Mouse (Mus musculus): Measurements from ENCODE around the gene Camta1. TPM values are rescaled to one million over a fixed set of nuclear protein-coding genes. Genes with fewer than 3 reads are reported as not detected.

The Camta1 gene
- 10 to 100 TPM; 30.5 to 31.8 TPM for total RNA-seq (2023)

DNA sequence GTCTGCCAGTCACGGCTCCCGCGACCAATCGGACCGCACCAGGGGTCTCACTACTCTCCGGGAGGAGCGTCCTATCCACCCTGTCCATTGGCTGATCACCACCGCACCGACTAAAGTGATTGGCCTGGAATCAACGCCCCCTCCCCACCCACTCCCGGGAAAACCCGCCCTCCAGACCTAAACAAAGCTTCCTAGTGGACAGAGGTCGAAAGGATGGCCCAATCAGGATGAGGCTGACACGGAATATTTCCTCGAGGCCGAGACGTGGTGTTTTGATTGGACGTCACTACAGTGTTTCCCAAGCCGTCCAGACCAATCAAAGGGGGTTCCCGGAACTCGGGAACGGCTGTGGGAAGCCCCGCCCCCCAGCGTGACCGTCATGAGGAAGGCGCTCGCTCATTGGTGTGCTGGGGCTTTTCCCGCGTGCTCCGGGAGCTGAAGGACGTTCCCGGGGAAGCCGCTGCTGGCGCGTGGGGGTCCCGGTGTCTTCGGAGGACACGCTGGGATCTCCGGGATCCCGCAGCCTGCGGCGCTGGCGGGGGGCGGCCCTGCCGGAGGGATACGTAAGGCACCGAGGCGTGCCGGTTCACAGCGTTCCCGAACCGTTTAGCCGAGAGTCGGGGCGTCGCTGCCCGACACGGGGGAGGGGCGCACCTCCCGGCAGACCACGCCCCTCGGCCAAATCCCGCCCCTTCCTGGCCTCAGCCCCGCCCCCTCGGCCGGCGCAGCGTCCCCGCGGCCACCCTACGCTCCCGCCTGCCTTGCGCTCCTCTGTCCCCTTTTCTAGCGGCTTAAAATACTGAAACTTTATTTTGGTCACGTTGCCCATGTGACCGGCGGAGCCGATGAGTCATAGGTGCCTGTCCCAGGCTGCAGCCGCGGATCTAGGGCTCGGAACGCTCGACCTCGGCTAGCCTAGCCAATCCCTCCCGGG is at the start of gene Camta1:
Gene Camta1, minus strand, starts transcription at position 71 of the 934 bp plus-strand sequence.

DNA sequence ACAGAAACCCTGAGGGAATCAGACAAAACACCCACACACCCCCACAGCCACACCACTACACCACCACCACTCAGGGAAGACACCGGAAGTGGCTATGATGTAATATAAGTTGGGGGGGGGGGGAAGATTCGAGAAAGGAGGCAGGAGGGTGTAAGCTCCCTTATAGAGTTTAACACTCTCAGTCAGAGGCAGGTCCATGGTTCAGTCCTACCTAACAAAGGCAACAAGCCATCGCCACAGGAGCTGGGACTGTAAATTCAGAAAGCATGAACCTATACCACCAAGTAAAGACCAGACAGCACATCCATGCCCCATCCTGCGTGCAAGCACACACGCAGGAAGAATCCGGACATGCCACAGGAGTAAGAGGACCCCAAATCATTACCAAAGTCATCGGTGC is 772.4 kb downstream of the Camta1 start, which contains the start of gene Gm13090:
Gene Gm13090, plus strand, starts transcription at position 301 of the 400 bp plus-strand sequence.

DNA sequence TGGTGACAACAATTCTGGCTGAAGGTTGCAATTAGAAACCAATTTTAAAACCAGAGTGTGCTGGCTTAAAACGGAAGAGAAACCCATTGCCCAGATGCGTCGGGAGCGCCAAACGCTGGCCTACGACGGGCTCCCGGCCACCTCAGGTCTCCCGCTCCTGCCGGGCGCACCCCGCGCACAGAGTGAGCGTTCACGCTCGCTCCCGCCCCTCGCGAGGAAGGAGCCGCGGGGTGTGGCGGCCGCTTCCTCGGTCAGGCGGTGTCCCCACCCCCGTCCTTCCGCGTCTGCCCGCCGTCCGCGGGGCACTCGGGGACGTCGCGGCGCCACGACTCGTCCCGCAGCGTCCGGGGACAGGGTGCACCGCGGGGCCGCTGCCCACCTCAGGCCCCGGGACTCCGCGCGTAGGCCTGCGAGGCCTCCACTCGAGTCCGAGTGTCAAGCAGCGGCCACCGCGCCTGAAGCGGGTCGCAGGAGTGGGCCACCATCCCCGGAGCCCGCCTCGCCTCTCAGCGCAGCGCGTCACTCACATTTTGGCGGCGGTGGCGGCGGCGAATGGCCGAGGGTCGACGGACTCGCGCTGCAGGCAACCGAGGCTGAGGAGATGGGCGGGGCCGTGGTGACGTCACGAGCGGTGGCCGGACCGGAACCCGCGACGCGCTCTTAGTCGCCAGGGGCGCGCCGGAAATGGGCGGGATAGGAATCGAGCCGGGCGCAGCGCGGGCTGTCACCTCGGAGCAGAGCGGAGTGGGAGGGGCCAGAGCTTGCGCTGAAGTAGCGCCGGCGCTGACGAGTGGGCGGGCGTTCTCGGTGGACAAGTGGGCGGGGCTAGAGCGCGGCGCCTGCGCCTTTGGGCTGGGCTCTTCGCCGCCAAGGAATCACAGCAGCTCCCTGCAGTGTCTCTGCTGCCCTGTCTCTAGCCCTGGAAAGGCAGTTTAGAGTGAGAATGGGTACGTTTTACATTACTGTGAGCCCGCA is 804.0 kb downstream of the Camta1 start, which contains the start of gene Vamp3:
Gene Vamp3, minus strand, starts transcription at position 617 of the 975 bp plus-strand sequence.

DNA sequence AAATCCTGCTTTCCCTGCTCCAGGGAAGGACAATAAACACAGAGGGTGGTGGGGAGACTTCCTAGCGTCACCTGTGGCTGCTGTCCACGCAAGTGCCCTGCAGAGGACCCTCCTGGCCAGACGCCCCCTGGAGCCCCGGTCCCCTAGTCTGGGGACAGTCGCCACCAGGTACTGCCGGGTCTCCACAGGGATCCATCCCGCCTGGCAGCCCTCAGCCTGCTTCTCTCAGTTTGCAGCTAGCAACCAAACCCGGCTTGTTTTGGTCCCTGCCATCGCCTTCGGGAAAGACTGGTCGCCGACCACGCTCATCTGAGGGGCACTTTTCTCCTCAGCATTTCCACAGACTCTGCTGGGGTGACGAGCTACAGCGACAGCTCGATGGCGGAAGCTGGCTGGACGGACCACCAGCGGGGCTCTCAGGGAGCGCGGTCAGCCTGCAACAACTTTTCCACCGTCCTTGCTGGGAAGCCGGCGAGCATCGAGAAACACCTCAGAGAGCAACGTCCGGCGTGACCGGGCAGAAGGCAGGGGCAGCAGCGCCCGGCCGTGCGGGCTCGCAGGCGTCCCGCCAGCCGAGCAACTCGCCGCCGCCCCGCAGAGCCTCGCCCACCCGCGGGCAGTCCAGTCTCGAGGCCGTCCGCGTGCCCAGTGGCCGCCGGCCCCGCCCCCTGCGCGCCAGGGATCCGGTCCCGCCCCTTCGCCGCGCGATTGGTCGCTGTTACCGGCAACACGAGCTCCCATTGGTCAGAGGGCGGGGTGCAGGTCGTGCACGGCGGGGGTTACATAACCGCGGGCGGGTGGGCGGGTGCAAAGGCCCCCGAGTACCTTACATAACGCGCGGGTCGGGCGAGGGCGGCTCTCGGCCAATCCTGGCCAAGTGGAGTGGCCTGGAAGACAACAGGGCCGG is 817.4 kb downstream of the Camta1 start, which contains the start of gene Per3:
Gene Per3, minus strand, starts transcription at position 629 of the 907 bp plus-strand sequence.

DNA sequence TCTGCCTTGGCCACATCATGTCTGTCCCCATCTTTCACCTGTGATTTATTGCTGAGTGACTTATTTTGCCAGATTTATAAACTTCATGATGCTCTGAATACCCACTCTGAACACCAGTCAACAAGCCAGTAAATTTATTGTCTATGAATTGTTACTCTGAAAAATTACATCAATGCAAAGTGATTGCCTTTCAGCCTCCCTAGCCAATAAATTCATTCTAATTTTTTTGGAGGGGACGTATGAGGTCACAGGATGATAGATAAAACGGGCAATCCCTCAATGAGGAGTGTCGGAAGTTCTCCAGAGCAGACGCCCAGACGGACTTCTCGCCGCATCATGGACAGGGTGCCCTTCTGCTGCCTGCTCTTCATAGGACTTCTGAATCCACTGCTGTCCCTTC is 864.9 kb downstream of the Camta1 start, which contains the start of gene Uts2:
Gene Uts2, plus strand, starts transcription at position 301 of the 400 bp plus-strand sequence.

GRCm38 (mm10) chr4:150914290-150914733 is 947.4 kb downstream of the Camta1 start, which contains the start of the genes Park7 and Tnfrsf9:
TSS of gene Park7 (minus strand) at chr4:150914437.
TSS of gene Tnfrsf9 (plus strand) at chr4:150914562.

Other genes starting within 250 kb of the Camta1 start
- 10 to 100 TPM; 46.3 to 52.5 TPM for gene Dnajc11, start 71.8 kb upstream of the Camta1 start, total RNA-seq (2023)
- gene Thap3, start 127.1 kb upstream of the Camta1 start, total RNA-seq (2023): 10 to 100 TPM; 24.7 to 34.0 TPM
- 1 to 10 TPM; 8.5 to 8.6 TPM for gene Phf13, start 134.4 kb upstream of the Camta1 start, total RNA-seq (2023)
- gene Klhl21, start 146.9 kb upstream of the Camta1 start, total RNA-seq (2023): 10 to 100 TPM; 23.1 to 25.3 TPM
- 10 to 100 TPM; 10.6 to 11.2 TPM for gene Zbtb48, start 165.8 kb upstream of the Camta1 start, total RNA-seq (2023)
- not detected for gene Tas1r1, start 176.7 kb upstream of the Camta1 start, total RNA-seq (2023)
- gene Nol9, start 177.4 kb upstream of the Camta1 start, total RNA-seq (2023): 10 to 100 TPM; 21.2 to 23.1 TPM
- 1 to 10 TPM; 2.8 to 3.0 TPM for gene Plekhg5, start 210.6 kb upstream of the Camta1 start, total RNA-seq (2023)

Measured in monocyte, adult 59 days (primary cell).